Mouse (Mus musculus) liver, embryonic 15.5 days (tissue): Measurements from ENCODE around the gene Scaf1. TPM values are rescaled to one million over a fixed set of nuclear protein-coding genes. Genes with fewer than 3 reads are reported as not detected.

Experiments
- ATAC-seq: fragments of 200-750 bp; cut with Nextera tagmentation; 2 replicates; pipeline ENCODE4 v1.8.0; 2017; ENCODE audit warnings: moderate number of reproducible peaks, mild to moderate bottlenecking, moderate library complexity; ENCODE audit not compliant: insufficient read depth
- H3K27ac ChIP-seq: fragments of 300-500 bp; sonication (generic); replicated peaks from 2 replicates; pipeline ENCODE4 v1.5.1; 2015; ENCODE audit warnings: mild to moderate bottlenecking, inconsistent platforms
- H3K27me3 ChIP-seq: fragments of 300-500 bp; sonication (generic); 2 replicates; pipeline ENCODE4 v1.6.1; 2015; ENCODE audit warnings: mild to moderate bottlenecking, inconsistent platforms
- H3K36me3 ChIP-seq: fragments of 300-500 bp; sonication (generic); replicated peaks from 2 replicates; pipeline ENCODE4 v1.6.1; 2015; ENCODE audit warnings: moderate library complexity, mild to moderate bottlenecking, inconsistent platforms
- H3K4me1 ChIP-seq: fragments of 300-500 bp; sonication (generic); replicated peaks from 2 replicates; pipeline ENCODE4 v1.6.1; 2015; ENCODE audit warnings: inconsistent platforms
- H3K4me2 ChIP-seq: fragments of 300-500 bp; sonication (generic); 2 replicates; pipeline ENCODE4 v1.6.1; 2015; ENCODE audit warnings: moderate library complexity, mild to moderate bottlenecking, inconsistent platforms
- H3K4me3 ChIP-seq: fragments of 300-500 bp; sonication (generic); replicated peaks from 2 replicates; pipeline ENCODE4 v1.5.1; 2015; ENCODE audit warnings: mild to moderate bottlenecking, inconsistent platforms
- H3K9ac ChIP-seq: fragments of 300-500 bp; sonication (generic); 2 replicates; pipeline ENCODE4 v1.6.1; 2015; ENCODE audit warnings: moderate library complexity, mild to moderate bottlenecking, inconsistent platforms
- H3K9me3 ChIP-seq: fragments of 300-500 bp; sonication (generic); replicated peaks from 2 replicates; pipeline ENCODE4 v1.6.1; 2016; ENCODE audit warnings: inconsistent platforms
- WGBS: fragments of 180-500 bp; shearing (Covaris S2); methylation state at CpG from one replicate; pipeline ENCODE4 v1.1.7; 2015; ENCODE audit warnings: mixed read lengths; ENCODE audit not compliant: insufficient replicate concordance; 5-methylcytosine and 5-hydroxymethylcytosine counted together
- polyA plus RNA-seq: library from polyadenylated mRNA; unstranded; fragments of >200 nt; fragmentation: Nextera tagmentation; extraction: Ambion mirVana; gene quantifications from 2 replicates; pipeline ENCODE4 v1.2.1, GENCODE M21; 2015

Gene Scaf1
- polyA plus RNA-seq, result 10.4 and 11.9 TPM in 2 replicates

GRCm38 (mm10) chr7:45015957-45016612 is at the start of gene Scaf1:
Scaf1 (minus strand) TSS chr7:45016363.
- under 1% methylated on average over 69 of the region's 69 CpGs for WGBS

GRCm38 (mm10) chr7:45062239-45062835 is 46.2 kb upstream of the Scaf1 start, which contains the start of the genes Nosip and Prrg2:
Nosip (plus strand) TSS chr7:45062429.
Prrg2 (minus strand) TSS chr7:45062677.
- Histone ChIP-seq H3K4me3 (peak within 1 kb of the TSS; percentile 81), H3K27ac (peak within 1 kb of the TSS; percentile 91), H3K9me3 (no peaks in the 10 kb centered on the region), H3K4me2 (peak within 1 kb of the TSS; percentile 73), H3K27me3 (no peaks in the 10 kb centered on the region), H3K9ac (peak within 1 kb of the TSS; percentile 75), H3K36me3 (0 out of 2 replicates have a peak, but pooled peaks cover 2% of the 10 kb centered on the region), H3K4me1 (peaks cover 38% of the 10 kb centered on the region)
- under 1% methylated on average over 31 of the region's 31 CpGs for WGBS
- peak; percentile 89 for ATAC-seq

More at GRCm38 (mm10) chr7:45015957-45016612, at the start of gene Scaf1:
- ATAC-seq, result peak; percentile 74
- H3K4me3 ChIP-seq, result peak within 1 kb of the TSS; percentile 92
- peaks cover 32% of the 10 kb centered on the region for H3K27me3 ChIP-seq
- H3K9me3 ChIP-seq, result no peaks in the 10 kb centered on the region
- peaks cover 57% of the 10 kb centered on the region for H3K4me1 ChIP-seq
- H3K9ac ChIP-seq, result peak within 1 kb of the TSS; percentile 97
- H3K4me2 ChIP-seq, result peak within 1 kb of the TSS; percentile 94
- H3K27ac ChIP-seq, result peak within 1 kb of the TSS; percentile 98
- H3K36me3 ChIP-seq, result peaks cover 26% of the 10 kb centered on the region

- WGBS, result 28% methylated on average over 11 of the region's 11 CpGs
- H3K9ac ChIP-seq, result peak overlapping the region; percentile 75
- H3K9me3 ChIP-seq, result no peaks in the 10 kb centered on the region
- peak overlapping the region; percentile 81 for H3K4me3 ChIP-seq
- peaks cover 38% of the 10 kb centered on the region for H3K4me1 ChIP-seq
- H3K36me3 ChIP-seq, result 0 out of 2 replicates have a peak, but pooled peaks cover 2% of the 10 kb centered on the region
- H3K27me3 ChIP-seq, result no peaks in the 10 kb centered on the region
- peak overlapping the region; percentile 73 for H3K4me2 ChIP-seq
- peak overlapping the region; percentile 91 for H3K27ac ChIP-seq
- peak; percentile 24; the same call in 1 of the 2 replicates for ATAC-seq
These were observed 45.4 kb upstream of the Scaf1 start for GRCm38 (mm10) chr7:45061532-45062075.

GRCm38 (mm10) chr7:45060632-45061122 is 44.5 kb upstream of the Scaf1 start:
- H3K27me3 ChIP-seq, result no peaks in the 10 kb centered on the region
- no peak for ATAC-seq
- 0 out of 2 replicates have a peak overlapping the region, but pooled peaks have one; percentile 30 for H3K27ac ChIP-seq
- WGBS, result 52% methylated on average over 6 of the region's 6 CpGs
- H3K4me2 ChIP-seq, result peak overlapping the region; percentile 73; the same call in 1 of the 2 replicates
- peaks cover 38% of the 10 kb centered on the region for H3K4me1 ChIP-seq
- no peaks in the 10 kb centered on the region for H3K9me3 ChIP-seq
- no peak overlapping the region for H3K9ac ChIP-seq
- no peak overlapping the region for H3K4me3 ChIP-seq
- 0 out of 2 replicates have a peak, but pooled peaks cover 2% of the 10 kb centered on the region for H3K36me3 ChIP-seq

- Histone ChIP-seq H3K27ac (no peak overlapping the region), H3K4me3 (no peak overlapping the region), H3K4me2 (no peak overlapping the region), H3K9me3 (no peaks in the 10 kb centered on the region), H3K9ac (no peak overlapping the region), H3K27me3 (no peaks in the 10 kb centered on the region), H3K36me3 (0 out of 2 replicates have a peak, but pooled peaks cover 2% of the 10 kb centered on the region), H3K4me1 (peaks cover 42% of the 10 kb centered on the region)
- WGBS, result 68% methylated on average over 10 of the region's 10 CpGs
- no peak for ATAC-seq
These were observed 42.7 kb upstream of the Scaf1 start for GRCm38 (mm10) chr7:45058607-45059571.

GRCm38 (mm10) chr7:45056972-45057348 is 40.8 kb upstream of the Scaf1 start:
- Histone ChIP-seq H3K9ac (no peak overlapping the region), H3K36me3 (0 out of 2 replicates have a peak, but pooled peaks cover 2% of the 10 kb centered on the region), H3K9me3 (no peaks in the 10 kb centered on the region), H3K4me1 (peaks cover 51% of the 10 kb centered on the region), H3K4me2 (no peak overlapping the region), H3K27ac (no peak overlapping the region), H3K4me3 (no peak overlapping the region), H3K27me3 (no peaks in the 10 kb centered on the region)
- no peak for ATAC-seq

- Histone ChIP-seq H3K27ac (no peak overlapping the region), H3K9ac (no peak overlapping the region), H3K4me3 (no peak overlapping the region), H3K4me1 (peaks cover 51% of the 10 kb centered on the region), H3K36me3 (0 out of 2 replicates have a peak, but pooled peaks cover 2% of the 10 kb centered on the region), H3K9me3 (no peaks in the 10 kb centered on the region), H3K27me3 (no peaks in the 10 kb centered on the region), H3K4me2 (no peak overlapping the region)
- ATAC-seq, result no peak
- 68% methylated on average over 14 of the region's 14 CpGs for WGBS
These were observed 40.3 kb upstream of the Scaf1 start for GRCm38 (mm10) chr7:45056329-45056971.

- Histone ChIP-seq H3K4me3 (peak overlapping the region; percentile 75), H3K4me2 (peak overlapping the region; percentile 94), H3K4me1 (peaks cover 51% of the 10 kb centered on the region), H3K9ac (peak overlapping the region; percentile 67), H3K9me3 (no peaks in the 10 kb centered on the region), H3K36me3 (peaks cover 20% of the 10 kb centered on the region), H3K27ac (peak overlapping the region; percentile 91), H3K27me3 (no peaks in the 10 kb centered on the region)
- under 1% methylated on average over 33 of the region's 33 CpGs for WGBS
- ATAC-seq, result peak; percentile 88
These were observed 37.9 kb upstream of the Scaf1 start for GRCm38 (mm10) chr7:45053931-45054510.

GRCm38 (mm10) chr7:45053117-45053930 is 37.2 kb upstream of the Scaf1 start:
- WGBS, result under 1% methylated on average over 45 of the region's 59 CpGs
- Histone ChIP-seq H3K27ac (peak overlapping the region; percentile 91), H3K4me2 (peak overlapping the region; percentile 94), H3K4me1 (peaks cover 51% of the 10 kb centered on the region), H3K9me3 (no peaks in the 10 kb centered on the region), H3K4me3 (peak overlapping the region; percentile 75), H3K9ac (peak overlapping the region; percentile 67), H3K36me3 (peaks cover 27% of the 10 kb centered on the region), H3K27me3 (no peaks in the 10 kb centered on the region)
- peak; percentile 41 for ATAC-seq
